Mouse (Mus musculus) naive thymus-derived CD4-positive, alpha-beta T cell, adult 2 months (primary cell): ENCODE measurements at regions not wholly inside any gene's neighbourhood (a gene's known extent, or its start where the extent isn't known, plus 50 kb on each side); places are given as distances from the start of the nearest gene placed in this dataset.

Experiments used
- DNase-seq: peaks from one replicate; pipeline ENCODE4 v3.0.0-alpha.2; 2011; ENCODE audit warnings: low read depth

- DNase-seq, result no peak
These were observed 233.9 kb upstream of the Epha4 start for GRCm38 (mm10) chr1:77748483-77749465.

GRCm38 (mm10) chr1:77732099-77732498, 217.2 kb upstream of the Epha4 start:
- DNase-seq, result no peak

- no peak for DNase-seq
These were observed 212.7 kb upstream of the Epha4 start for GRCm38 (mm10) chr1:77727561-77727960.

- DNase-seq, result no peak
These were observed 208.4 kb upstream of the Epha4 start for GRCm38 (mm10) chr1:77723246-77723645.

GRCm38 (mm10) chr1:77720859-77721258, 206.0 kb upstream of the Epha4 start:
- DNase-seq, result no peak

- no peak for DNase-seq
These were observed 198.1 kb upstream of the Epha4 start for GRCm38 (mm10) chr1:77713001-77713400.

- DNase-seq, result no peak
These were observed 193.5 kb upstream of the Epha4 start for GRCm38 (mm10) chr1:77708202-77709020.

- no peak for DNase-seq
These were observed 180.5 kb upstream of the Epha4 start for GRCm38 (mm10) chr1:77695228-77696018.

GRCm38 (mm10) chr1:77663345-77663744, 148.5 kb upstream of the Epha4 start:
- DNase-seq, result no peak

- no peak for DNase-seq
These were observed 145.5 kb upstream of the Epha4 start for GRCm38 (mm10) chr1:77660436-77660835.

GRCm38 (mm10) chr1:77637025-77637424, 122.1 kb upstream of the Epha4 start:
- DNase-seq, result no peak

- no peak for DNase-seq
These were observed 114.8 kb upstream of the Epha4 start for GRCm38 (mm10) chr1:77629496-77630281.

- no peak for DNase-seq
These were observed 114.0 kb upstream of the Epha4 start for GRCm38 (mm10) chr1:77628861-77629260.

GRCm38 (mm10) chr1:77617490-77617889, 102.6 kb upstream of the Epha4 start:
- no peak for DNase-seq

- DNase-seq, result no peak
These were observed 85.6 kb upstream of the Epha4 start for GRCm38 (mm10) chr1:77600509-77600908.

GRCm38 (mm10) chr1:77592649-77593048, 77.8 kb upstream of the Epha4 start:
- no peak for DNase-seq

- DNase-seq, result no peak
These were observed 77.4 kb upstream of the Epha4 start for GRCm38 (mm10) chr1:77592248-77592647.

GRCm38 (mm10) chr1:77589423-77589822, 74.5 kb upstream of the Epha4 start:
- DNase-seq, result no peak

GRCm38 (mm10) chr1:77585520-77585919, 70.6 kb upstream of the Epha4 start:
- no peak for DNase-seq

GRCm38 (mm10) chr1:77568081-77568480, 53.2 kb upstream of the Epha4 start:
- DNase-seq, result no peak

- no peak for DNase-seq
These were observed 52.8 kb upstream of the Epha4 start for GRCm38 (mm10) chr1:77567657-77568056.
